Mouse (Mus musculus): ENCODE results near the gene Gm4707. TPM values are rescaled to one million over a fixed set of nuclear protein-coding genes. Genes with fewer than 3 reads are reported as not detected.

Gene Gm4707
- polyA plus RNA-seq, 1 experiment from 2014 or later, result 1.2 TPM

DNA sequence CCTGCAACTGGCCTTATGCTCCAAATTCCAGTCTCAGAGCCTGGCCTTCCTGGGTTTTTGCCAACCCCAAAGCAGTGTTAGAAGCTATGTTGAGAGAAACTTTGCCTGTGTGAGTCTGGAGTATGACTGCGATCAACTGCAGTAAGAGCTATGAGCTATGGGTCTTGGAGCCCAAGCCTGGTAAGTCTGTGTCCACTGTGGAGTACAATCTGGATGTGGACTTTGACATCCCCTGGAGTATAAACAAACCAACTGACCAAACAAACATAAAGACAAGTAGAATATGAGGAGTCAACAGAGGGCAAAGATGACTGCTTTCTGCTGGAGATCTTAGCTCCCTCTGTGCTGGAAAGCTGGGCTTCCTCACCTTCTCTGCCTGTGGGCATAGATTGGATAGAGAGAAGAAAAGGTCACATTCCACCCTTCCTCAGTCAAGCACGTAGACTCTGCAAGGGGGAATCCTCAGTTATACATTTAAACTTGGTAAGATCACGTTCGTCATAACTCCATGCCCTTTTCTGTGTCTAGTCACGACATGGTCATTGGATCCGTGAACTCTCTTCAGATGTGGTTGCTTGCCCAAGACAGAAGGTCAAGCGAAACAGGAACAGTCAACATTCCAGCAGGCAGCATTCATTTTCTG, 23.8 kb upstream of the Gm4707 start:
- no peak for ATAC-seq
- WGBS, result 87% methylated on average over 7 of the region's 7 CpGs
- H3K9ac ChIP-seq (ENCODE audit: low read depth, low read length), result no peak overlapping the region
- no peak overlapping the region for H3K4me2 ChIP-seq (ENCODE audit: low read depth, low read length)
- no peaks in the 10 kb centered on the region for H3K36me3 ChIP-seq (ENCODE audit: control insufficient read depth, insufficient read depth, low read length)
- no peaks in the 10 kb centered on the region for H3K27me3 ChIP-seq (replicated peaks; ENCODE audit: control insufficient read depth, insufficient read depth, low read length)
- H3K4me1 ChIP-seq (ENCODE audit: control insufficient read depth, insufficient read depth, low read length), result no peaks in the 10 kb centered on the region
- H3K27ac ChIP-seq (ENCODE audit: low read length), result no peak overlapping the region
- no peak overlapping the region for H3K4me3 ChIP-seq (ENCODE audit: low read length)
- H3K9me3 ChIP-seq (ENCODE audit: control insufficient read depth, low read length), result no peaks in the 10 kb centered on the region

DNA sequence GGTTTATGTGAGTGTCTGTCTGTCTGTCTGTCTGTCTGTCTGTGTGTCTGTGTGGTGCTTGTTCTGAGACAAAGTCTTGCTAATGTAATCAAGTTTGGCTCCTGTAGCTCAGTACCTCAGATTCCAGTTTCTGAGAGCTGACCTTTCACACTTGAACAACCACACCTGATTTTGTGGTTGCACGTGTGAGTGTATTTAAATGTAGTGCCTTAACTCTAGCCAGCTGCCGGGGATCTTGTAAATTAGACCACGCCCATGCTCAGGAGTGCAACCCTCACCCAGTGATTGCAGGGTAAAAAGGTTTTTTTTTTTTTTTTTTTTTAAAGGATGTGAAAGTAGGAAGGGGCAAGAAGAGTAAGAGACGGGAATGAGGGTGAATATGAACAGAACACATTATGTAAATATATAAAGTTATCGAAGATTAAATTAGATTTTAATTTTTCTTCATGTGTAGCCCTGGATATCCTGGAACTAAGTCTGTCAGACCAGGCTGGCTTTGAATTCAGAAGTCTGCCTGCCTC, 19.7 kb upstream of the Gm4707 start:
- WGBS, result 57% methylated on average over 5 of the region's 5 CpGs
- H3K27me3 ChIP-seq (replicated peaks; ENCODE audit: control insufficient read depth, insufficient read depth, low read length), result no peaks in the 10 kb centered on the region
- H3K4me2 ChIP-seq (ENCODE audit: low read depth, low read length), result no peak overlapping the region
- peaks cover 5% of the 10 kb centered on the region; the same call in 1 of the 2 replicates for H3K4me1 ChIP-seq (ENCODE audit: control insufficient read depth, insufficient read depth, low read length)
- H3K4me3 ChIP-seq (ENCODE audit: low read length), result no peak overlapping the region
- no peaks in the 10 kb centered on the region for H3K9me3 ChIP-seq (ENCODE audit: control insufficient read depth, low read length)
- no peak overlapping the region for H3K9ac ChIP-seq (ENCODE audit: low read depth, low read length)
- no peaks in the 10 kb centered on the region for H3K36me3 ChIP-seq (ENCODE audit: control insufficient read depth, insufficient read depth, low read length)
- no peak for ATAC-seq
- no peak overlapping the region for H3K27ac ChIP-seq (ENCODE audit: low read length)

DNA sequence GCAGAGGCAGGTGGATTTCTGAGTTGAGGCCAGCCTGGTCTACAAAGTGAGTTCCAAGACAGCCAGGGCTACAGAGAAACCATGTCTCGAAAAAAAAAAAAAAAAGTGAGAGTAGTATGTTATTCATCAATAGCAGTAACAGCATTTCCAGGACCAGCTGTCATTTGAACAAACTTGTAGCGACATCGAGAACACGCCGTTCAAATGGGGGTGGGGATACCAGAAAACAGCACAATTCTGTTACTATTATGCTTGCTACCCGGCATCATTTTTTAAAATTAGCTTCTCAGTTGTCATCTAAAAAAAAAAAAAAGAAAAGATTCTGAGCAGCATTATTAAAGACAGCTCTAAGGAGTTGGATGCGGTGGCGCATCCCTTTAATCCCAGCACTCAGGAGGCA, 17.8 kb upstream of the Gm4707 start:
- Histone ChIP-seq H3K9me3 (ENCODE audit: control insufficient read depth, low read length) (no peaks in the 10 kb centered on the region), H3K9ac (ENCODE audit: low read depth, low read length) (no peak overlapping the region), H3K27ac (ENCODE audit: low read length) (no peak overlapping the region), H3K4me3 (ENCODE audit: low read length) (no peak overlapping the region), H3K4me1 (ENCODE audit: control insufficient read depth, insufficient read depth, low read length) (peaks cover 11% of the 10 kb centered on the region), H3K27me3 (replicated peaks; ENCODE audit: control insufficient read depth, insufficient read depth, low read length) (no peaks in the 10 kb centered on the region), H3K36me3 (ENCODE audit: control insufficient read depth, insufficient read depth, low read length) (no peaks in the 10 kb centered on the region), H3K4me2 (ENCODE audit: low read depth, low read length) (no peak overlapping the region)
- 96% methylated on average over 8 of the region's 8 CpGs for WGBS
- no peak for ATAC-seq

DNA sequence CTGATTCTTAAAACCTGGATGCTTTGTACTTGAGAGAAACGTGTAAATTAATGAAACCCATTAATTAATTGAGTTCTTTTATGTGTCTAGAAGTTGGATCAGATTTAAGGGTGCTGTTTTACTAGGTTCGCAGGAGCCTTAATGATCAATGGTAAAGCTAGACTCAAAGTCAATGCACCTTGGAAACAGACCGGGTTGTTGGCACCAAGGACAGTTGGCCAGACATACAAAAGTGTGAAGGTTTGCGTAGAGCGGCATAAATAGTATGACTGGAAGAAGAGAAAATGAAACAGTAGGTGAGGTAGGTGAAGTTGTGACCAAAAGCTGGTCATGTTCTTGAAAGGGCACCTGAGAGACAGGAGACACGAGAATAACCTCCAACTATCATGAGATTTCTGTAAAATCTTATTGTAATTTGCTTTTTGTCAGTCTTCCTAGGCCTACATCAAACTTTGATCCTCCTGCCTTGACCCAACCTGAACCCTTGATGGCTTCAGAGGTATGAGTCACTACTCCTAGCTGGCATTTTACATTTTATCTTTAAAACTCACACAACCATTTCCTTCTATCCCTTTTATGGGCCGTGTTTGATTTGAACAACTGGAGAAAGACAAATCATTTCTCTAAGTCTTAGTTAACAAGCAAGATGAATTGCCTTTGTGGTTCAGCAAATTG, 16.8 kb upstream of the Gm4707 start:
- H3K27me3 ChIP-seq (replicated peaks; ENCODE audit: control insufficient read depth, insufficient read depth, low read length), result no peaks in the 10 kb centered on the region
- no peak overlapping the region for H3K9ac ChIP-seq (ENCODE audit: low read depth, low read length)
- no peaks in the 10 kb centered on the region for H3K9me3 ChIP-seq (ENCODE audit: control insufficient read depth, low read length)
- no peak for ATAC-seq
- H3K4me3 ChIP-seq (ENCODE audit: low read length), result peak overlapping the region; percentile 94; the same call in 1 of the 2 replicates
- no peaks in the 10 kb centered on the region for H3K36me3 ChIP-seq (ENCODE audit: control insufficient read depth, insufficient read depth, low read length)
- peaks cover 11% of the 10 kb centered on the region for H3K4me1 ChIP-seq (ENCODE audit: control insufficient read depth, insufficient read depth, low read length)
- H3K27ac ChIP-seq (ENCODE audit: low read length), result no peak overlapping the region
- peak overlapping the region; percentile 67 for H3K4me2 ChIP-seq (ENCODE audit: low read depth, low read length)
- WGBS, result 71% methylated on average over 7 of the region's 7 CpGs

DNA sequence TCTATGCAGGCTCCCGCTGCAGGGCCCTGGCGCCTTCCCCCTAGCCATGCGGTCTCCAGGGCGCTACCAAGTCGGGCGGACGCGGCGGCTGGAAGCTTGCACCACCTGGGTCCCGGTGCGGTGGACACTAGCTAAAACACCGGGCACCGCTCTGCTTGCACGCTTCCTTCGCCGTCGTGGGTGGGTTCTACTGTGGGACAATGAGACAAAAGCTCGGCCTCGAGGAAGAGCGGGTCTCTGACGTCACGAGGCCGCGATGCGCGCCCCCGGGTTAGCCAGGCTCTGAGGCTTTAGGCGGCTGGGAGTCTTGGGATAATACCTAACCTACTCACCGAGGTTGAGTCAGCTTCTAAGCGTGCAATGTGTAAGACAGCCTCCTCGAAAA, 16.0 kb upstream of the Gm4707 start:
- Histone ChIP-seq H3K4me2 (ENCODE audit: low read depth, low read length) (peak overlapping the region; percentile 67), H3K36me3 (ENCODE audit: control insufficient read depth, insufficient read depth, low read length) (no peaks in the 10 kb centered on the region), H3K9me3 (ENCODE audit: control insufficient read depth, low read length) (no peaks in the 10 kb centered on the region), H3K4me1 (ENCODE audit: control insufficient read depth, insufficient read depth, low read length) (peaks cover 11% of the 10 kb centered on the region), H3K9ac (ENCODE audit: low read depth, low read length) (peak overlapping the region; percentile 98), H3K4me3 (ENCODE audit: low read length) (peak overlapping the region; percentile 94), H3K27me3 (replicated peaks; ENCODE audit: control insufficient read depth, insufficient read depth, low read length) (no peaks in the 10 kb centered on the region), H3K27ac (ENCODE audit: low read length) (peak overlapping the region; percentile 98)
- peak; percentile 64 for ATAC-seq
- WGBS, result under 1% methylated on average over 31 of the region's 31 CpGs

DNA sequence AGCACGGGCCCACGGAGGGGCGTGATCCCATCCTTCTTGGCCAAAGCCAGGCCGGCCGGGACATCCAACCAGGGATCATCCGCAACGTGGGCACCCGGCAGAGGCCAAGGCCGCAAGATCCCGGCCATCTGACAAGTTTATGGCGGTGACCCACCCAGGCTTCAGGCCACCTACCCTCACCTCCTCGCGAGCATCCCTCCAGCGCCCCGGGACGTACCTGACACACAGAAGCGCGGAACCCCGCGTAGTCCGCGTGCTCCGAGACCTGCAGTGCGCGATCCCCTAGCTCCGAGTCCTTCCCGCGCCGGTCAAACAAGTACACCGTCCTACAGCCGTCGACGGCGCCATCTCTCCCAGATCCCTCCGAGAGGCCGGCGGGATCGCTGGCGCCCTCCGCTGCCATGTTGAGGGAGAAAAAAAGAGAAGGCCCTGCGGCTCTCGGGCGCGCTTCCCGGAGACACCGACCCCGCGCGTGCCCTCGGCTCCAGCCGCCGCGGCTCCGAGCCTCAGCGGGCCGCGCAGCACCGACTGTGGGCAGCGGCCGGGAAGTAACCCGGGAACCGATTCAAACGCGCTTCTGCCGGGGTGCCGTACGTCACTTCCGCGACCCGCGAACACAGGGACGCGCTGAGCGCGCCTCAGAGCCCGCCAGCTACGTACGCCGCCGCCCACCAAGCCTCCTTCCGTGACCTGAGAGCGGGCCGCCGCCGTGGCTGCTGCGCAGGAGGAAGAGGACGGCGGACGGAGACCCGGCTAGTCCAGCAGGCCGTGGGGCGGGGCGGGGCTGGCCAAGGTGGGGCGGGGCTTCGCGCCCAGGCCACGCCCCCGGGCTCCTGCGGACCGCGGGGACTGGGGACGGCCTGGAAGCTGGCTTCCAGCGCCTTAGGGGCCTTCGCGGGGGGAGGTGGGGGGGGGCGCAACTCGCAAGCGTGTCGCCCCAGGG, 15.3 kb upstream of the Gm4707 start, which contains the start of gene Smchd1:
Smchd1 (minus strand) TSS at position 582 of the 943 bp plus-strand sequence.
- H3K4me1 ChIP-seq (ENCODE audit: control insufficient read depth, insufficient read depth, low read length), result peaks cover 11% of the 10 kb centered on the region
- H3K4me2 ChIP-seq (ENCODE audit: low read depth, low read length), result peak within 1 kb of the TSS; percentile 67

DNA sequence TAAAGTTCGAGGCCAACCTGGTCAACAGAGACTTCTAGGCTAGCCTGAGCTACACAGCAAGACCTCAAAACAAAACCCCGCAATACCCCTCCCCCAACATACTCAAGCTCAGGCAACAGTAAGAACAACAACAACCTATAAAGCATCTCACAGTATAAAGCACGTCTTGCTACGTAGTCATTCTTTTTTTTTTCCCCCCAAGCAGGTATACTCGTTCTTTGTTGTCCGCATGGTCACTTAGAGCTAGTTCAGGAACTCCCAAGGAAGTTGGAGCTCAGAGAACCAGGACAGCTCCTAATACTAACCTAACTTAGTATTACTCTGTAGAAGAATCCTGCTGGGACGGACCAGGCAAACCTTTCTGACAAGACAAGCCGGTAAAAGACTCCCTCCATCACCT, 14.4 kb upstream of the Gm4707 start:
- ATAC-seq, result no peak
- Histone ChIP-seq H3K36me3 (ENCODE audit: control insufficient read depth, insufficient read depth, low read length) (no peaks in the 10 kb centered on the region), H3K9me3 (ENCODE audit: control insufficient read depth, low read length) (no peaks in the 10 kb centered on the region), H3K9ac (ENCODE audit: low read depth, low read length) (peak overlapping the region; percentile 98), H3K4me1 (ENCODE audit: control insufficient read depth, insufficient read depth, low read length) (peaks cover 11% of the 10 kb centered on the region), H3K4me2 (ENCODE audit: low read depth, low read length) (peak overlapping the region; percentile 67), H3K4me3 (ENCODE audit: low read length) (peak overlapping the region; percentile 94), H3K27ac (ENCODE audit: low read length) (no peak overlapping the region), H3K27me3 (replicated peaks; ENCODE audit: control insufficient read depth, insufficient read depth, low read length) (no peaks in the 10 kb centered on the region)
- WGBS, result 17% methylated on average over 8 of the region's 8 CpGs

More for the DNA sequence above, 15.3 kb upstream of the Gm4707 start, which contains the start of gene Smchd1:
- H3K27ac ChIP-seq (ENCODE audit: low read length), result peak within 1 kb of the TSS; percentile 98
- no peaks in the 10 kb centered on the region for H3K36me3 ChIP-seq (ENCODE audit: control insufficient read depth, insufficient read depth, low read length)
- WGBS, result under 1% methylated on average over 97 of the region's 109 CpGs
- peak within 1 kb of the TSS; percentile 98 for H3K9ac ChIP-seq (ENCODE audit: low read depth, low read length)
- peak; percentile 97 for ATAC-seq
- H3K4me3 ChIP-seq (ENCODE audit: low read length), result peak within 1 kb of the TSS; percentile 94
- H3K27me3 ChIP-seq (replicated peaks; ENCODE audit: control insufficient read depth, insufficient read depth, low read length), result no peaks in the 10 kb centered on the region
- no peaks in the 10 kb centered on the region for H3K9me3 ChIP-seq (ENCODE audit: control insufficient read depth, low read length)

DNA sequence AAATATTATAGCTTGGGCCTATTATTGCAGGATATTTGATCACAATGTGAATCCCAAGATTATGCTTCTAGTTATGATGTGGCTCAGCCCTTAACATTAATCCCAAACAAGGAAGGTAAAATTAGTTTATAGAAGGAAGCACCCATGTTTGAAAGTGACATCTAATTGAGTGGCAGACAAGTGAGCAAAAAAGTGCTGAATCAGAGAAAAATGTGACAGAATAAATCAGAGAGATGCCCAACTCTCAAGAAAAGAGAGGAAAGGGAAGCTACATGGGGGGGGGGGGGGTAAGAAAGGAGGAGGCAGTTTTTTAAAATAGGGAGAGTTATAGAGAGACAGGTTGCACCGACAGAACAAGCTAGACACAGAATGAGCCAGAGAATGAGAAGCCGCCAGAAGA, 11.5 kb upstream of the Gm4707 start:
- WGBS, result 74% methylated on average over 2 of the region's 2 CpGs
- H3K4me2 ChIP-seq (ENCODE audit: low read depth, low read length), result no peak overlapping the region

DNA sequence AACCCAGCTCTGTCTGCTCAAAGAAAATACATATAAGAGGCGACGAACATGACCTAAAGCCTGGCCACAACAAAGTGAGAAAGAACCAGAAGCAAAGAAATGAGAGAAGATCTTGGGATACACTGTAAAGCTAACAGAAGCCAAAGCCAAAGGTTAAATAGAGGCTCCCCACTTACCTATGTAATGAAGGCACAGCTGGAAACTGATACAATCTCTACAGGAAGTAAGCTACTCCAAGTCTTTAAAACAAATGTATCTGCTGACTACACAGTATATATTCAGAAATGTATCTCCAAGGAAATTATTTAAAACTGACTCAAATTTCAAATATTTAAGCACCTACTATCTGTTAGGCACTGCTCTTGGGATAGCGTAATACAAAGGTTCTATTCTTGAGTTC, 594 bp upstream of the Gm4707 start:
- WGBS, result 90% methylated on average over 3 of the region's 3 CpGs
- Histone ChIP-seq H3K27me3 (replicated peaks; ENCODE audit: control insufficient read depth, insufficient read depth, low read length) (no peaks in the 10 kb centered on the region), H3K4me2 (ENCODE audit: low read depth, low read length) (no peak overlapping the region), H3K4me1 (ENCODE audit: control insufficient read depth, insufficient read depth, low read length) (no peaks in the 10 kb centered on the region), H3K27ac (ENCODE audit: low read length) (no peak overlapping the region), H3K9ac (ENCODE audit: low read depth, low read length) (no peak overlapping the region), H3K9me3 (ENCODE audit: control insufficient read depth, low read length) (no peaks in the 10 kb centered on the region), H3K4me3 (ENCODE audit: low read length) (no peak overlapping the region), H3K36me3 (ENCODE audit: control insufficient read depth, insufficient read depth, low read length) (peaks cover 7% of the 10 kb centered on the region; the same call in 1 of the 2 replicates)
- no peak for ATAC-seq

More for the DNA sequence above, 11.5 kb upstream of the Gm4707 start:
- Histone ChIP-seq H3K36me3 (ENCODE audit: control insufficient read depth, insufficient read depth, low read length) (no peaks in the 10 kb centered on the region), H3K4me3 (ENCODE audit: low read length) (no peak overlapping the region), H3K27ac (ENCODE audit: low read length) (no peak overlapping the region), H3K4me1 (ENCODE audit: control insufficient read depth, insufficient read depth, low read length) (peaks cover 7% of the 10 kb centered on the region), H3K9me3 (ENCODE audit: control insufficient read depth, low read length) (no peaks in the 10 kb centered on the region), H3K27me3 (replicated peaks; ENCODE audit: control insufficient read depth, insufficient read depth, low read length) (no peaks in the 10 kb centered on the region), H3K9ac (ENCODE audit: low read depth, low read length) (no peak overlapping the region)
- ATAC-seq, result no peak
